Mouse (Mus musculus): ENCODE data around the gene Teddm1a. TPM values are rescaled to one million over a fixed set of nuclear protein-coding genes. Genes with fewer than 3 reads are reported as not detected.
"Not testable (repeated sequence)": the region's sequence is repeated elsewhere in the genome, so short reads cannot be mapped to it uniquely, and the experiment has no call there.

Teddm1a gene
- polyA plus RNA-seq (2014; fragmentation: Nextera tagmentation; extraction: Ambion mirVana): not detected in 2 replicates

- Histone ChIP-seq H3K9me3 (ENCODE audit: control insufficient read depth, low read length) (no peaks in the 10 kb centered on the region), H3K27ac (ENCODE audit: low read depth) (no peak within 1 kb of the TSS), H3K9ac (ENCODE audit: low read length) (no peak within 1 kb of the TSS), H3K4me3 (ENCODE audit: low read depth, low read length) (no peak within 1 kb of the TSS), H3K4me2 (ENCODE audit: low read length) (no peak within 1 kb of the TSS), H3K27me3 (replicated peaks; ENCODE audit: control insufficient read depth, insufficient read depth, low read length) (no peaks in the 10 kb centered on the region), H3K36me3 (ENCODE audit: control insufficient read depth, insufficient read depth, low read length) (no peaks in the 10 kb centered on the region), H3K4me1 (replicated peaks; ENCODE audit: control insufficient read depth, insufficient read depth, low read length) (no peaks in the 10 kb centered on the region)
- no peak for DNase-seq (ENCODE audit: low spot score)
- ATAC-seq (replicated peaks; ENCODE audit: low FRiP score, low TSS enrichment, low read depth): no peak
- 51% methylated on average over 4 of the region's 4 CpGs for WGBS
These were observed at the start of gene Teddm1a for GRCm38 (mm10) chr1:153891442-153891841. Gene Teddm1a (plus strand): TSS chr1:153891742.

DNA sequence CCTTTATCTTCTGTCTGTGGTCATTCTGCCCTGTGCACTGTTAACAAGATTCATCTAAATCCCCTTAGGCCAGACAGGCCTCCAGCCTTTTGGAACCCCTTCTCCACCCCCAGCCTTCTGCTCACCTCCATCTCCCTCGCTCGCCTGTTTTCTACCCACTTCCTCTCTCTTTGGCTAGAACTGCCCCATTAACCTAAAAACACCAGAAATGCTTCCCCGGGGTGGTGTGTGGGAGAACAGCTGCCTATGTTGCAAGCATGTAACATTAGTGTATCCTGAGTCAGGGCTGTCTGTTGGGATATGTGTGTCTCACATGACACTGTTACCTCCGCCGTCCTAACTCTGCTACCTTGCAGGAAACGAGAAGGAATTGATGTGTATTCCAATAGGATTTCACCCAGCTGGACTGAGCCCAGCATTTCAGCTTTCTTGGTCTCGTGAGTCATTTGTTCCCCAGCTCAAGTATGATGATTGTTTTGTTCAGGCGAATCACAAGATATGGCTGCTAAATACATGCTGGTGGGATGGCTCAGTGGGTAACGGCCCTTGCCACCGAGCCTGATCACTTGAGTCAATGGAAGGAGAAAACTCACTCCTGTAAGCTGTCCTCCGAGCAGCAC lies 49.3 kb upstream of the Teddm1a start:
- no peaks in the 10 kb centered on the region for H3K27me3 ChIP-seq (replicated peaks; ENCODE audit: control insufficient read depth, insufficient read depth, low read length)
- no peaks in the 10 kb centered on the region for H3K9me3 ChIP-seq (ENCODE audit: control insufficient read depth, low read length)
- no peaks in the 10 kb centered on the region for H3K4me1 ChIP-seq (replicated peaks; ENCODE audit: control insufficient read depth, insufficient read depth, low read length)
- ATAC-seq (replicated peaks; ENCODE audit: low FRiP score, low TSS enrichment, low read depth) (no peak), DNase-seq (ENCODE audit: low spot score) (no peak)
- H3K9ac ChIP-seq (ENCODE audit: low read length): no peak overlapping the region
- H3K27ac ChIP-seq (ENCODE audit: low read depth): no peak overlapping the region
- WGBS: 88% methylated on average over 11 of the region's 11 CpGs
- H3K4me3 ChIP-seq (ENCODE audit: low read depth, low read length): no peak overlapping the region
- H3K36me3 ChIP-seq (ENCODE audit: control insufficient read depth, insufficient read depth, low read length): no peaks in the 10 kb centered on the region
- H3K4me2 ChIP-seq (ENCODE audit: low read length): no peak overlapping the region

DNA sequence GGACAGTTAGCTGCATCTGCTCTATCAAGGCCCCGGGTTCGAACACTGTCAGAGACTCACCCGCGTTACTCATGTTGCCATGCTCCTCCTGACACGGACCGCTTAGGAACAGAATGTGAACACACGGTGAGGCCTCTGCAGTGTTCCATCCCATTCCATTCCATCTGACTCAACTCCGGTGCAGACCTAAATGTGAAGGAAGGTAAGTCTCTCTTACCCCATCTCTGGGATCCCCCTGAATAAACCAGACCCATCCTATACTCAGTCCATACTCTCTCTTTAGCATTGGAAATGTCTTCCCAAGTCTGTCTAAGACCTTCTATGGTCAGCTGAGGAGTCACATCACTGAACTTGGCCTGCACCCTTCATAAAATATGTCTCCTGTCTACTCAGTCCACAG lies 47.5 kb upstream of the Teddm1a start, which contains the start of gene Rgsl1:
Gene Rgsl1, minus strand, starts transcription at position 101 of the 400 bp plus-strand sequence.
- no peaks in the 10 kb centered on the region for H3K36me3 ChIP-seq (ENCODE audit: control insufficient read depth, insufficient read depth, low read length)
- 96% methylated on average over 8 of the region's 8 CpGs for WGBS
- no peak within 1 kb of the TSS for H3K27ac ChIP-seq (ENCODE audit: low read depth)
- no peaks in the 10 kb centered on the region for H3K4me1 ChIP-seq (replicated peaks; ENCODE audit: control insufficient read depth, insufficient read depth, low read length)
- ATAC-seq (replicated peaks; ENCODE audit: low FRiP score, low TSS enrichment, low read depth) (no peak), DNase-seq (ENCODE audit: low spot score) (no peak)
- H3K4me2 ChIP-seq (ENCODE audit: low read length): no peak within 1 kb of the TSS
- H3K9ac ChIP-seq (ENCODE audit: low read length): no peak within 1 kb of the TSS
- no peak within 1 kb of the TSS for H3K4me3 ChIP-seq (ENCODE audit: low read depth, low read length)
- no peaks in the 10 kb centered on the region for H3K9me3 ChIP-seq (ENCODE audit: control insufficient read depth, low read length)
- no peaks in the 10 kb centered on the region for H3K27me3 ChIP-seq (replicated peaks; ENCODE audit: control insufficient read depth, insufficient read depth, low read length)

DNA sequence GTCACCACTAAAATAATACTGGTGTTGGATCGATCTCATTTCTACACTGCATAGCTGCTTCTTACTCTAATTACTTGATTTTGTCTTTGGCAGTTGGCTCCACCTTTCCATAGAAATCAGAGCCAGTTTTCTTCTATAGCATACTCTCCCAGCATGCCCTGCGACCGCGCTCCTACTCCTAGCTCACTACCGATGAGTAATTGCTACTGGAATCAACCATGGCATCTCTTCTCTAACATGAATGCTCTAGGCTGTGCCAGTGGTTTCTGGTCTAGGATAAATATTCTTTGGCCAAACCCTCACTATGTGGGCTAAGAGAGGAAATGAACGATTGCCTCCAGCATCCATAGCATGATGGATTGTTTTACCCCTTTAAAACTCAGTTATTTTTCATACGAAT lies 45.1 kb upstream of the Teddm1a start:
- 86% methylated on average over 7 of the region's 7 CpGs for WGBS
- Histone ChIP-seq H3K4me2 (ENCODE audit: low read length) (no peak overlapping the region), H3K36me3 (ENCODE audit: control insufficient read depth, insufficient read depth, low read length) (no peaks in the 10 kb centered on the region), H3K4me1 (replicated peaks; ENCODE audit: control insufficient read depth, insufficient read depth, low read length) (no peaks in the 10 kb centered on the region), H3K27ac (ENCODE audit: low read depth) (no peak overlapping the region), H3K4me3 (ENCODE audit: low read depth, low read length) (no peak overlapping the region), H3K9me3 (ENCODE audit: control insufficient read depth, low read length) (no peaks in the 10 kb centered on the region), H3K27me3 (replicated peaks; ENCODE audit: control insufficient read depth, insufficient read depth, low read length) (no peaks in the 10 kb centered on the region), H3K9ac (ENCODE audit: low read length) (no peak overlapping the region)
- ATAC-seq (replicated peaks; ENCODE audit: low FRiP score, low TSS enrichment, low read depth) (no peak), DNase-seq (ENCODE audit: low spot score) (no peak)

DNA sequence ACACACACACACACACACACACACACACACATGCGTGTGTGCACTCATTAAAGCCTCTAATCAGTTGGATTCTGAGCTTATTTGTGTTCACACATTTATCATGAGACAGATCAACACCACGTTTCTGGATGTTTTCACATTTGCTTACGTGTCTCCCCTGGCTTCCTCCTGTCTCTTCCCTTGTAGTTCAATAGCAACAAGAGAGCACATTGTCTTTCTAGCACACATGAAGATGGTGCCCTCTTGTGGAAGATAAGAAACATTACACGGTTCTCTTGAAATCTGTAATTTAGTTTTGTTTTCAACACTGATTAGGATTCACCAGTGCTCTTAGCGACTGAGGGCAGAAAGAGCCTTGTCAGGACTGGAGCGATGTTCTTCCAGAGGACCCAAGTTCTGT lies 44.7 kb upstream of the Teddm1a start:
- no peak overlapping the region for H3K9ac ChIP-seq (ENCODE audit: low read length)
- WGBS: 30% methylated on average over 6 of the region's 6 CpGs

GRCm38 (mm10) chr1:153852696-153853095 lies 38.8 kb upstream of the Teddm1a start:
- not testable (repeated sequence) for H3K27ac ChIP-seq (ENCODE audit: low read depth); H3K36me3 ChIP-seq (ENCODE audit: control insufficient read depth, insufficient read depth, low read length); H3K9me3 ChIP-seq (ENCODE audit: control insufficient read depth, low read length); H3K4me1 ChIP-seq (replicated peaks; ENCODE audit: control insufficient read depth, insufficient read depth, low read length); DNase-seq (ENCODE audit: low spot score); H3K4me2 ChIP-seq (ENCODE audit: low read length); H3K4me3 ChIP-seq (ENCODE audit: low read depth, low read length); ATAC-seq (replicated peaks; ENCODE audit: low FRiP score, low TSS enrichment, low read depth); H3K9ac ChIP-seq (ENCODE audit: low read length); H3K27me3 ChIP-seq (replicated peaks; ENCODE audit: control insufficient read depth, insufficient read depth, low read length)
- WGBS: 67% methylated on average over 7 of the region's 7 CpGs

More for the DNA sequence above, 44.7 kb upstream of the Teddm1a start:
- Histone ChIP-seq H3K9me3 (ENCODE audit: control insufficient read depth, low read length) (no peaks in the 10 kb centered on the region), H3K4me3 (ENCODE audit: low read depth, low read length) (no peak overlapping the region), H3K27me3 (replicated peaks; ENCODE audit: control insufficient read depth, insufficient read depth, low read length) (no peaks in the 10 kb centered on the region), H3K4me2 (ENCODE audit: low read length) (no peak overlapping the region), H3K4me1 (replicated peaks; ENCODE audit: control insufficient read depth, insufficient read depth, low read length) (no peaks in the 10 kb centered on the region), H3K36me3 (ENCODE audit: control insufficient read depth, insufficient read depth, low read length) (no peaks in the 10 kb centered on the region), H3K27ac (ENCODE audit: low read depth) (no peak overlapping the region)
- ATAC-seq (replicated peaks; ENCODE audit: low FRiP score, low TSS enrichment, low read depth) (no peak), DNase-seq (ENCODE audit: low spot score) (peak; percentile 54)

DNA sequence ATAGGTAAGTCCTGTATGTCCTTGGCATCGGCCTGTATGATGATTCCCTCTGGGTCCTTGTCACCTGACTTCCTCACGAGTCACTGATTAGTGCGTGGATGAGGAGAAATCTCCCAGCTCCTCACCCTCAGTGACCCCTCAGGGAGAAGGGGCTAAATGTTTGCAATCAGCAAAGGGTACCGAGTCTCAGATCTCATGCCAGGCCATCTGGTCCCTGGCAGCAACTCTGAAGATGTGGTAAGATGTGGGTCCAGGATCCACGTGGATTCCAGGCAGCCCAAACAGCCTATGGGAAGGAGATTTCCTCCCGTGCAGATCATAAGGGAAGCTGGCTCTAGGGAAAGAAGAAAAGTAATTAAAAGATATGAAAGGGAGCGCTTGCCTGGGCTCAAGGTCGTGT lies 35.6 kb upstream of the Teddm1a start:
- no peak for ATAC-seq (replicated peaks; ENCODE audit: low FRiP score, low TSS enrichment, low read depth)
- no peak for DNase-seq (ENCODE audit: low spot score)
- H3K27ac ChIP-seq (ENCODE audit: low read depth): no peak overlapping the region
- no peaks in the 10 kb centered on the region for H3K4me1 ChIP-seq (replicated peaks; ENCODE audit: control insufficient read depth, insufficient read depth, low read length)
- no peak overlapping the region for H3K9ac ChIP-seq (ENCODE audit: low read length)
- no peak overlapping the region for H3K4me2 ChIP-seq (ENCODE audit: low read length)
- WGBS: 75% methylated on average over 8 of the region's 8 CpGs
- no peaks in the 10 kb centered on the region for H3K36me3 ChIP-seq (ENCODE audit: control insufficient read depth, insufficient read depth, low read length)
- no peaks in the 10 kb centered on the region for H3K27me3 ChIP-seq (replicated peaks; ENCODE audit: control insufficient read depth, insufficient read depth, low read length)
- H3K4me3 ChIP-seq (ENCODE audit: low read depth, low read length): no peak overlapping the region
- H3K9me3 ChIP-seq (ENCODE audit: control insufficient read depth, low read length): no peaks in the 10 kb centered on the region

- 80% methylated on average over 6 of the region's 6 CpGs for WGBS
- H3K36me3 ChIP-seq (ENCODE audit: control insufficient read depth, insufficient read depth, low read length): no peaks in the 10 kb centered on the region
- H3K27ac ChIP-seq (ENCODE audit: low read depth): no peak within 1 kb of the TSS
- ATAC-seq (replicated peaks; ENCODE audit: low FRiP score, low TSS enrichment, low read depth): no peak
- H3K27me3 ChIP-seq (replicated peaks; ENCODE audit: control insufficient read depth, insufficient read depth, low read length): no peaks in the 10 kb centered on the region
- no peak within 1 kb of the TSS for H3K4me3 ChIP-seq (ENCODE audit: low read depth, low read length)
- H3K9me3 ChIP-seq (ENCODE audit: control insufficient read depth, low read length): no peaks in the 10 kb centered on the region
- DNase-seq (ENCODE audit: low spot score): no peak
- no peaks in the 10 kb centered on the region for H3K4me1 ChIP-seq (replicated peaks; ENCODE audit: control insufficient read depth, insufficient read depth, low read length)
- no peak within 1 kb of the TSS for H3K4me2 ChIP-seq (ENCODE audit: low read length)
- H3K9ac ChIP-seq (ENCODE audit: low read length): no peak within 1 kb of the TSS
These were observed 17.5 kb upstream of the Teddm1a start, which contains the start of gene Teddm1b for GRCm38 (mm10) chr1:153874045-153874444. Gene Teddm1b (plus strand): TSS chr1:153874345.

- H3K4me1 ChIP-seq (replicated peaks; ENCODE audit: control insufficient read depth, insufficient read depth, low read length); H3K27me3 ChIP-seq (replicated peaks; ENCODE audit: control insufficient read depth, insufficient read depth, low read length); H3K9ac ChIP-seq (ENCODE audit: low read length); H3K4me2 ChIP-seq (ENCODE audit: low read length); H3K9me3 ChIP-seq (ENCODE audit: control insufficient read depth, low read length); DNase-seq (ENCODE audit: low spot score); H3K27ac ChIP-seq (ENCODE audit: low read depth); ATAC-seq (replicated peaks; ENCODE audit: low FRiP score, low TSS enrichment, low read depth); H3K36me3 ChIP-seq (ENCODE audit: control insufficient read depth, insufficient read depth, low read length); H3K4me3 ChIP-seq (ENCODE audit: low read depth, low read length): not testable (repeated sequence)
- 93% methylated on average over 17 of the region's 17 CpGs for WGBS
These were observed 11.2 kb upstream of the Teddm1a start for GRCm38 (mm10) chr1:153880391-153880790.
